Mouse (Mus musculus) heart, adult 2 months (tissue): ENCODE data around the gene Zfp385a.

Experiments
- CTCF ChIP-seq: fragments of 200-600 bp; IDR thresholded peaks from 2 replicates; pipeline ENCODE4 v1.8.1; 2022; ENCODE audit warnings: antibody characterized with exemption, mild to moderate bottlenecking, moderate library complexity
- EP300 ChIP-seq: fragments of 200-500 bp; IDR thresholded peaks from 2 replicates; pipeline ENCODE4 v1.6.1; 2011; ENCODE audit warnings: low read depth, low read length, control low read depth; ENCODE audit not compliant: insufficient read depth
- POLR2A ChIP-seq: fragments of 200-500 bp; IDR thresholded peaks from 2 replicates; pipeline ENCODE4 v1.6.1; 2011; ENCODE audit warnings: mild to moderate bottlenecking, low read depth, low read length, control low read depth; ENCODE audit not compliant: insufficient read depth

GRCm38 (mm10) chr15:103264794-103265193 is 75.1 kb downstream of the Zfp385a start:
- TF ChIP-seq CTCF (no peak), EP300 (no peak), POLR2A (no peak)
